Mouse (Mus musculus) kidney, postnatal 14 days (tissue): Measurements from ENCODE around the gene Gm17027.
"Not testable (repeated sequence)": the region's sequence is repeated elsewhere in the genome, so short reads cannot be mapped to it uniquely, and the experiment has no call there.

Source experiments
- DNase-seq: peaks from one replicate; pipeline ENCODE4 v3.0.0; 2022; ENCODE audit warnings: mixed read lengths

Gm17027 gene

DNA sequence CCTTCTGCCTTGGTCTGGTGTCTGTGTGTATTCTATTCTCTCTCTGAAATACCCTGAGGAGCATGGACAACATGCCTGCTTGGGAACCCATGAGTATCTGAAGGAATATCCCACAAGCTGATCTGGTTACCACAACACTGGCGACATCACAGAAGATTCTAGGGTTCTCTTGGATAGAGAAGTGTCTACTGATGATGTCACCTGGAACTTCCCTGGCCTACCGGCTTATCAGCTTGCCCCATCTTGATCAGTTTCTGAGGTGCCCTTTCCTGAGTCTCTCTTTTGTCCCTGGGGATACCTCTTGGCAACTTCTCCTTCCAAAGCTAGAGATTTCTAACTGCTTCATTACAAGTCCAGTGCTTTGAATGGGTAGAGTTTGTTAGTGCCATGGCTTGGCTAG is at the start of gene Gm17027:
Gene Gm17027, minus strand, starts transcription at position 101 of the 400 bp plus-strand sequence.
- DNase-seq = not testable (repeated sequence)

- DNase-seq = not testable (repeated sequence)
Measured at GRCm38 (mm10) chr14:42190691-42191090, 28.3 kb upstream of the Gm17027 start, which contains the start of gene Gm3573. Gene Gm3573, minus strand, starts transcription at chr14:42190791.

DNA sequence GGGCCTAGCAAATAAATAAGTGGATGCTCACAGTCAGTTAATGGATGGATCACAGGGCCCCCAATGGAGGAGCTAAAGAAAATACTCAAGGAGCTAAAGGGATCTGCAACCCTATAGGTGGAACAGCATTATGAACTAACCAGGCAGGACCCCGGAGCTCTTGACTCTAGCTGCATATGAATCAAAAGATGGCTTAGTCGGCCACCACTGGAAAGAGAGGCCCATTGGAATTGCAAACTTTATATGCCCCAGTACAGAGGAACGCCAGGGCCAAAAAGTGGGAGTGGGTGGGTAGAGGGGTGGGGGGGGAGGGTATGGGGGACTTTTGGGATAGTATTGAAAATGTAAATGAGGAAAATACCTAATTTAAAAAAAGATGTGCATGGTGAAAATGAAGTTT is 21.5 kb upstream of the Gm17027 start:
- DNase-seq = peak; percentile 6

DNA sequence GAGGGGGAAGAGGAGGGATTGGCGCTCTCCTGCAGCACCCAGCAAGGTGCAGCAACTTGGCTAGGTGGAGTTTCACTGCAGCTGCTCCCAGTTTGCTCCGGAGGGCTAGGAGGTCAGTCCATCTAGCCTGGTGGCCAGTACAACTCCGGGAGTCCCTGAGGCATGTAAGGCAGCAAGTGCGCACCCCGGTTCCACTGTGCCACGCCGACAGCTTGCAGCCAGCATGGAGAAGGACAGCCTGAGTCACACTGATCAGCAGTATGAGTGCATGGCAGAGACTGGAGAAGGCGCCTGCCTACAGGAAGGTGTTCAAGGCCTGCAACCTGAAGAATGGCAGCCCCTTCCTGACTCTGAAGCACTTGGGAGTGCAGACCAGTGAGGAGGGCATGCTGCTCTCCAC is 27.9 kb downstream of the Gm17027 start:
- peak; percentile 6 for DNase-seq

DNA sequence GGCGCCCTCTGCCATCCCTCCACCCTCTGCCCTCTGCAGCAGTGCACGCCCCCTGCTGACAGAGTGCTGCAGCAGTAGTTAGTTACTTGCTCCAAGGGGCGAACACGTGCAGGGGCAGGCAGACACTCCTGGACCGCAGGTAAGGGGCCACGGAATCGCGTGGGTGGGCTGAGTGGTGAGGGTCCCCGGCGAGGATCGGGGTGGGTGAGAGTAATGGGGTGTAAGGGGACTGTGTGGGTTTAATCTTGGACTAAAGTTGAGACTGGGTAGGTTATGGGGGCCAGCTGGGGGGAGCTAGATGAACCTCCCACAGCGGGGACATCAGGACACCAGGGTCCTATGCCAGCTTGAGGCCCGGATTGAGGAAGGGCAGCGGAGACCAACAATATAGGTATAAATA is 28.6 kb downstream of the Gm17027 start:
- DNase-seq = not testable (repeated sequence)

DNA sequence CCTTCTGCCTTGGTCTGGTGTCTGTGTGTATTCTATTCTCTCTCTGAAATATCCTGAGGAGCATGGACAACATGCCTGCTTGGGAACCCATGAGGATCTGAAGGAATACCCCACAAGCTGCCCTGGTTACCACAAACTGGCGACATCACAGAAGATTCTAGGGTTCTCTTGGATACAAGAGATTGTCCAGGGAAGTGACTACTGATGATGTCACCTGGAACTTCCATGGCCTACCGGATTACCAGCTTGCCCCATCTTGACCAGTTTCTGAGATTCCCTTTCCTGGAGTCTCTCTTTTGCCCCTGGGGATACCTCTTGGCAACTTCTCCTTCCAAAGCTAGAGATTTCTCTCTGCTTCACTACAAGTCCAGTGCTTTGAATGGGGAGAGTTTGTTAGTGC is 45.2 kb downstream of the Gm17027 start, which contains the start of gene Gm7951:
Gene Gm7951, minus strand, starts transcription at position 101 of the 400 bp plus-strand sequence.
- DNase-seq = not testable (repeated sequence)
